Mouse (Mus musculus) lung, adult 2 months (tissue): ENCODE results near the gene Cadm4.

Source experiments
- CTCF ChIP-seq: fragments of 200-500 bp; IDR thresholded peaks from 2 replicates; pipeline ENCODE4 v1.5.1; 2011; ENCODE audit warnings: mild to moderate bottlenecking, low read length, control low read depth; ENCODE audit not compliant: insufficient read depth
- POLR2A ChIP-seq: fragments of 200-500 bp; IDR thresholded peaks from 2 replicates; pipeline ENCODE4 v1.6.1; 2011; ENCODE audit warnings: low read depth, mild to moderate bottlenecking, control low read depth, low read length, borderline replicate concordance; ENCODE audit errors: extremely low read depth

DNA sequence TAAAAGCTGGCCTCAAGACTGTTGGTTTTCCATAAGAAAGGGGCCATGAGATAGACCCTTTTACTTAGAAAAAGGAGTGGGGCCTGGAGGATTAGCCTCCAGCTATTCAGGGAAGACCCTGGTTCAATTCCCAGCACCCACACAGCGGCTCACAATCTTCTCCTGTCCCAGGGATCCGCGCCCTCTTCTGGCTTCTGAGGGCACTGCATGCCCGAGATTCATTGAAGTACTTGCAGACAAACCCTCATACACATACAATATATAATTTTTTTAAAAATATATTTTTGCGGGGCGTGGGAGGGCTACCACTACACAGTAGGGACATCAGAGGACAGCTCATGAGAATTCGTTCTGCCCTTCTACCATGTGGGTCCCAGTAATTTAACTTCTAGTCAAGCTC lies 19.1 kb downstream of the Cadm4 start:
- peak; percentile 37 for TF ChIP-seq CTCF
- no peak for TF ChIP-seq POLR2A
